Mouse (Mus musculus): Measurements from ENCODE around the gene Tuba8.

- no peak for TF ChIP-seq POLR2A (IDR thresholded peaks at IDR 0.05; ENCODE audit: extremely low read depth, insufficient read depth, low read length)
- TF ChIP-seq CTCF (IDR thresholded peaks at IDR 0.05; ENCODE audit: extremely low read depth, insufficient read depth, low read length) = no peak
Measured at GRCm38 (mm10) chr6:121220181-121220580, 9.7 kb downstream of the Tuba8 start.

All from cortical plate, adult 2 months (tissue).